In genomic region chr5:137106434-137106833, GRCm38 (mm10) we compare ENCODE assay signal across 16 mouse cellular contexts. TPM values are rescaled to one million over a fixed set of nuclear protein-coding genes. Genes with fewer than 3 reads are reported as not detected.
DNase-seq lines count a peak whose midpoint lies in the region; ATAC-seq lines count a peak whose summit lies in the region.
"Had no signal": no experiment of that assay in that cellular context is flagged by ENCODE, and none has a peak within 500 bp of the region (broad histone marks: within the 10 kb centered on the region; RNA-seq: fewer than 3 reads in every experiment).

No protein-coding gene starts in this region.

- peaks cover 23% of the 10 kb centered on the region for H3K4me1 ChIP-seq in heart, embryonic 10.5 days
- H3K4me1 ChIP-seq in midbrain, embryonic 11.5 days (ENCODE audit: control insufficient read depth, insufficient read depth, low read length), result no peaks in the 10 kb centered on the region
- 0 out of 2 replicates have a peak, but pooled peaks cover 5% of the 10 kb centered on the region for H3K4me1 ChIP-seq in midbrain, embryonic 14.5 days (ENCODE audit: control insufficient read depth, insufficient read depth, low read length)
- peaks cover 5% of the 10 kb centered on the region for H3K4me1 ChIP-seq in neural tube, embryonic 15.5 days
- peaks cover 16% of the 10 kb centered on the region for H3K4me1 ChIP-seq in hindbrain, embryonic 10.5 days (replicated peaks)
- H3K4me1 ChIP-seq: neural tube, embryonic 13.5 days had no signal

- no peak overlapping the region for H3K4me2 ChIP-seq in midbrain, embryonic 11.5 days
- H3K4me2 ChIP-seq in midbrain, embryonic 14.5 days (ENCODE audit: low read length), result no peak overlapping the region
- H3K4me2 ChIP-seq in neural tube, embryonic 15.5 days, result no peak overlapping the region
- H3K4me2 ChIP-seq: embryonic facial prominence, embryonic 12.5 days; forebrain, embryonic 13.5 days had no signal

- no peaks in the 10 kb centered on the region for H3K27me3 ChIP-seq in heart, embryonic 10.5 days (ENCODE audit: insufficient read depth, poor library complexity, severe bottlenecking)
- no peaks in the 10 kb centered on the region for H3K27me3 ChIP-seq in midbrain, embryonic 11.5 days (ENCODE audit: control insufficient read depth, insufficient read depth, low read length)
- no peaks in the 10 kb centered on the region for H3K27me3 ChIP-seq in midbrain, embryonic 14.5 days (ENCODE audit: control insufficient read depth, insufficient read depth, low read length)
- no peaks in the 10 kb centered on the region for H3K27me3 ChIP-seq in neural tube, embryonic 15.5 days (replicated peaks)
- H3K27me3 ChIP-seq in hindbrain, embryonic 10.5 days (ENCODE audit: insufficient read depth, poor library complexity, severe bottlenecking), result no peaks in the 10 kb centered on the region
- H3K27me3 ChIP-seq: embryonic facial prominence, embryonic 12.5 days; forebrain, embryonic 13.5 days; neural tube, embryonic 13.5 days had no signal

- H3K27ac ChIP-seq in heart, embryonic 10.5 days, result no peak overlapping the region
- no peak overlapping the region for H3K27ac ChIP-seq in midbrain, embryonic 11.5 days (ENCODE audit: low read depth, low read length)
- no peak overlapping the region for H3K27ac ChIP-seq in midbrain, embryonic 14.5 days (replicated peaks; ENCODE audit: low read depth, low read length)
- no peak overlapping the region for H3K27ac ChIP-seq in neural tube, embryonic 15.5 days (replicated peaks)
- H3K27ac ChIP-seq in hindbrain, embryonic 10.5 days, result no peak overlapping the region
- H3K27ac ChIP-seq: embryonic facial prominence, embryonic 12.5 days; forebrain, embryonic 13.5 days; layer of hippocampus, adult 2 months; neural tube, embryonic 13.5 days had no signal

- ATAC-seq in midbrain, embryonic 11.5 days (ENCODE audit: low FRiP score), result no peak
- ATAC-seq in midbrain, embryonic 14.5 days (ENCODE audit: low FRiP score, low TSS enrichment), result no peak
- no peak for ATAC-seq in neural tube, embryonic 15.5 days (ENCODE audit: low FRiP score)

- peaks cover 8% of the 10 kb centered on the region; the same call in 1 of the 2 replicates for H3K36me3 ChIP-seq in heart, embryonic 10.5 days
- no peaks in the 10 kb centered on the region for H3K36me3 ChIP-seq in midbrain, embryonic 11.5 days (ENCODE audit: control insufficient read depth, insufficient read depth, low read length)
- H3K36me3 ChIP-seq in midbrain, embryonic 14.5 days (ENCODE audit: control insufficient read depth, insufficient read depth, low read length), result no peaks in the 10 kb centered on the region
- no peaks in the 10 kb centered on the region for H3K36me3 ChIP-seq in neural tube, embryonic 15.5 days
- H3K36me3 ChIP-seq in hindbrain, embryonic 10.5 days, result peaks cover 2% of the 10 kb centered on the region; the same call in 1 of the 2 replicates
- H3K36me3 ChIP-seq: embryonic facial prominence, embryonic 12.5 days; neural tube, embryonic 13.5 days had no signal

- peak; percentile 48 to 62 for DNase-seq in heart, adult 9 months (ENCODE audit: low spot score in 2 of 2)
- DNase-seq in heart, embryonic 10.5 days (ENCODE audit: low spot score), result no peak
- DNase-seq in midbrain, embryonic 11.5 days (ENCODE audit: low spot score, missing footprints), result peak; percentile 72
- DNase-seq in midbrain, embryonic 14.5 days, result no peak
- peak; percentile 56 to 63 for DNase-seq in heart, postnatal 36 days
- DNase-seq in lung, postnatal 4 days, result peak; percentile 54 to 82
- no peak for DNase-seq in hindbrain, embryonic 10.5 days (ENCODE audit: low spot score)

- H3K9ac ChIP-seq in midbrain, embryonic 11.5 days (ENCODE audit: low read length), result no peak overlapping the region
- no peak overlapping the region for H3K9ac ChIP-seq in midbrain, embryonic 14.5 days (replicated peaks; ENCODE audit: low read length)
- H3K9ac ChIP-seq in neural tube, embryonic 15.5 days (replicated peaks), result no peak overlapping the region
- H3K9ac ChIP-seq: embryonic facial prominence, embryonic 12.5 days; forebrain, embryonic 13.5 days; neural tube, embryonic 13.5 days had no signal

- 0 out of 2 replicates have a peak, but pooled peaks cover 4% of the 10 kb centered on the region for H3K9me3 ChIP-seq in heart, embryonic 10.5 days
- H3K9me3 ChIP-seq in midbrain, embryonic 11.5 days (ENCODE audit: control insufficient read depth, low read length), result no peaks in the 10 kb centered on the region
- no peaks in the 10 kb centered on the region for H3K9me3 ChIP-seq in midbrain, embryonic 14.5 days (ENCODE audit: control insufficient read depth, low read length)
- H3K9me3 ChIP-seq in neural tube, embryonic 15.5 days (replicated peaks), result no peaks in the 10 kb centered on the region
- 0 out of 2 replicates have a peak, but pooled peaks cover 5% of the 10 kb centered on the region for H3K9me3 ChIP-seq in hindbrain, embryonic 10.5 days
- H3K9me3 ChIP-seq: embryonic facial prominence, embryonic 12.5 days; forebrain, embryonic 13.5 days; neural tube, embryonic 13.5 days had no signal

- 76% methylated on average over 4 of the region's 4 CpGs for WGBS in heart, embryonic 10.5 days
- 86% methylated on average over 4 of the region's 4 CpGs for WGBS in midbrain, embryonic 11.5 days
- 80% methylated on average over 4 of the region's 4 CpGs for WGBS in midbrain, embryonic 14.5 days
- 79% methylated on average over 4 of the region's 4 CpGs for WGBS in neural tube, embryonic 15.5 days
- WGBS in hindbrain, embryonic 10.5 days, result 81% methylated on average over 4 of the region's 4 CpGs

- intact Hi-C loops in heart, postnatal 36 days (cut with DNase I), result loop anchor here (2.0 to 5.0 kb wide), 2 partner anchors 36 to 174 kb away; no protein-coding TSS in a partner anchor

- H3K4me3 ChIP-seq in heart, embryonic 10.5 days, result no peak overlapping the region
- no peak overlapping the region for H3K4me3 ChIP-seq in midbrain, embryonic 11.5 days (ENCODE audit: low read depth, low read length)
- H3K4me3 ChIP-seq in midbrain, embryonic 14.5 days (replicated peaks; ENCODE audit: low read depth, low read length), result no peak overlapping the region
- H3K4me3 ChIP-seq in neural tube, embryonic 15.5 days (replicated peaks), result no peak overlapping the region
- no peak overlapping the region for H3K4me3 ChIP-seq in hindbrain, embryonic 10.5 days
- H3K4me3 ChIP-seq: embryonic facial prominence, embryonic 12.5 days; forebrain, embryonic 13.5 days; layer of hippocampus, adult 2 months; neural tube, embryonic 13.5 days had no signal

RNA-seq across cellular contexts. Expression of gene Trim56, which starts 9.6 kb away (rescaled TPM):
- polyA plus RNA-seq in heart, embryonic 10.5 days (2016; fragmentation: Nextera tagmentation; extraction: Ambion mirVana), result 6.4 and 7.4 TPM in 2 replicates
- polyA plus RNA-seq in midbrain, embryonic 11.5 days (2014; fragmentation: Nextera tagmentation; extraction: Ambion mirVana), result 4.5 and 4.8 TPM in 2 replicates
- 1.5 and 2.8 TPM in 2 replicates for polyA plus RNA-seq in midbrain, embryonic 14.5 days (2014; fragmentation: Nextera tagmentation; extraction: Ambion mirVana)
- 10 to 100 TPM; 19.9 to 23.0 TPM for total RNA-seq in heart, postnatal 36 days (2021)
- 2.4 and 5.4 TPM in 2 replicates for polyA plus RNA-seq in neural tube, embryonic 15.5 days (2015; fragmentation: Nextera tagmentation; extraction: Ambion mirVana)
- polyA plus RNA-seq in hindbrain, embryonic 10.5 days (2016; fragmentation: Nextera tagmentation; extraction: Ambion mirVana), result 5.2 and 5.4 TPM in 2 replicates

RNA-seq across cellular contexts. Expression of gene Serpine1, which starts 34.4 kb away (rescaled TPM):
- polyA plus RNA-seq in heart, embryonic 10.5 days (2016; fragmentation: Nextera tagmentation; extraction: Ambion mirVana), result 0.07 and 0.51 TPM in 2 replicates
- polyA plus RNA-seq in midbrain, embryonic 11.5 days (2014; fragmentation: Nextera tagmentation; extraction: Ambion mirVana), result not detected in 2 replicates
- polyA plus RNA-seq in midbrain, embryonic 14.5 days (2014; fragmentation: Nextera tagmentation; extraction: Ambion mirVana), result 0.26 and 0.28 TPM in 2 replicates
- 10 to 100 TPM; 28.1 to 42.8 TPM for total RNA-seq in heart, postnatal 36 days (2021)
- 0.23 and 0.26 TPM in 2 replicates for polyA plus RNA-seq in neural tube, embryonic 15.5 days (2015; fragmentation: Nextera tagmentation; extraction: Ambion mirVana)
- not detected in 2 replicates for polyA plus RNA-seq in hindbrain, embryonic 10.5 days (2016; fragmentation: Nextera tagmentation; extraction: Ambion mirVana)

RNA-seq across cellular contexts. Expression of gene Muc3, which starts 42.7 kb away (rescaled TPM):
- polyA plus RNA-seq in heart, embryonic 10.5 days (2016; fragmentation: Nextera tagmentation; extraction: Ambion mirVana), result not detected in 2 replicates
- polyA plus RNA-seq in midbrain, embryonic 11.5 days (2014; fragmentation: Nextera tagmentation; extraction: Ambion mirVana), result not detected in 2 replicates
- not detected in 2 replicates for polyA plus RNA-seq in midbrain, embryonic 14.5 days (2014; fragmentation: Nextera tagmentation; extraction: Ambion mirVana)
- not detected for total RNA-seq in heart, postnatal 36 days (2021)
- polyA plus RNA-seq in neural tube, embryonic 15.5 days (2015; fragmentation: Nextera tagmentation; extraction: Ambion mirVana), result 0.34 TPM in 1 of 2 replicates, not detected in the other
- not detected in 2 replicates for polyA plus RNA-seq in hindbrain, embryonic 10.5 days (2016; fragmentation: Nextera tagmentation; extraction: Ambion mirVana)
- total RNA-seq: adrenal gland, adult 8-10 months; layer of hippocampus, adult 2 months had no signal
- polyA plus RNA-seq: embryonic facial prominence, embryonic 12.5 days; forebrain, embryonic 13.5 days; liver, embryonic 16.5 days; midbrain, embryonic 16.5 days; neural tube, embryonic 13.5 days; spleen, adult 2 months had no signal

Comparison
In these comparisons a context has a peak if more than half of its experiments do, and no peak if none do; other contexts are left out.
1. DNase-seq: peak in heart, adult 9 months (2 of 2), midbrain, embryonic 11.5 days (single experiment), heart, postnatal 36 days (2 of 2) and lung, postnatal 4 days (2 of 2); none in heart, embryonic 10.5 days (single experiment), midbrain, embryonic 14.5 days (single experiment) and hindbrain, embryonic 10.5 days (single experiment).